Mouse (Mus musculus): ENCODE results near the gene Ccnt1.

Ccnt1 gene

DNA sequence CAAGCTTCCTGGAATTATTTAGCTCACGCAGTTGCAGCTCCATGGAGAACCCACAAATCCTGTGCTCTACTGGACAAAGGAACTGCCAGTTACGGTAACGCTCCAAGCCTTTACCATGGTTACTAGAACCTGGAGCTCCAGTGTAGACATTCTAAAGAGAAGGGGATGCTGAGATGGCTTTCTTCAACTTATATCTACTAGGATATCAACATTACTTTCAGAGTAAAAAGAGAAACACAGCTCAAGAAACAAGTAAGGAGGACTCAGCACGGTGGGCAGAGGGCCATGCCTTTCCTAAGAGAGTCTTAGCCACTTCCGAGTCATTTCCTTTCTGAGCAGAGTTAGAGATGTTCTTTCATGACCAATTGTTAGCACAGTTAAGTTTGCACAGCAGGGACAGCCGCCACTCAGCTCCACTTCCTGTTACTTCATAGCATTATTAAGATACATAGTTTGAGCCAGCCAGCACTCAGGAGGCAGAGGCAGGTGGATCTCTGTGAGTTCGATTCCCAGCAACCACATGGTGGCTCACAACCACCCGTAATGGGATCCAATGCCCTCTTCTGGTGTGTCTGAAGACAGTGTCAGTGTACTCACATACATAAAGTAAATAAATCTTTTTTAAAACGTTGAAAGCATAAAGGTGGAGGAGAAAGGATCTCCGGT lies at the start of gene Ccnt1, which contains the start of gene 4930415O20Rik:
TSS of gene Ccnt1 (minus strand) at position 51 of the 666 bp plus-strand sequence.
TSS of gene 4930415O20Rik (plus strand) at position 132 of the 666 bp plus-strand sequence.
- DNase-seq = no peak

- DNase-seq = peak; percentile 82
Observed at GRCm38 (mm10) chr15:98617176-98617537, 46.4 kb upstream of the Ccnt1 start.

GRCm38 (mm10) chr15:98616362-98617175 lies 45.8 kb upstream of the Ccnt1 start:
- no peak for DNase-seq

GRCm38 (mm10) chr15:98615751-98616150 lies 45.0 kb upstream of the Ccnt1 start:
- DNase-seq = no peak

DNA sequence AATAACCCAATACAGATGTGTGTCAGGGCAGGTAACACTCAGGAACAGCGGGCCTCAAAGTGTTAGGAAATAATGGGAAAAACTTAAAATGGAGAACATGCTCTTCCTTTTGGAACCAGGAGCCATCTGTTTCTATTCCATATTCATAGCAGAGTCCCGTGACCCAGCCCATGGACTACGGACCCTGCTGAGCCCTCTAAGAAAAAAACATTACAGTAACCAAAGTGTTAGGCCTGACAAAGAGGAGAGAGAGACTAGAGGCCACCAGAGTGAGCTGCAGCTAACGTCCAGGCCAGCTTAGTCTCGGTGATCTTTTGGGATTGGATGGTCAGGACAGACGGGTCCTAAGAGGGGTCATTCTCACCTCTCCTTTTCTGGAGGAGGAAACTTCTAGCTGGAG lies 44.2 kb upstream of the Ccnt1 start:
- DNase-seq = no peak

DNA sequence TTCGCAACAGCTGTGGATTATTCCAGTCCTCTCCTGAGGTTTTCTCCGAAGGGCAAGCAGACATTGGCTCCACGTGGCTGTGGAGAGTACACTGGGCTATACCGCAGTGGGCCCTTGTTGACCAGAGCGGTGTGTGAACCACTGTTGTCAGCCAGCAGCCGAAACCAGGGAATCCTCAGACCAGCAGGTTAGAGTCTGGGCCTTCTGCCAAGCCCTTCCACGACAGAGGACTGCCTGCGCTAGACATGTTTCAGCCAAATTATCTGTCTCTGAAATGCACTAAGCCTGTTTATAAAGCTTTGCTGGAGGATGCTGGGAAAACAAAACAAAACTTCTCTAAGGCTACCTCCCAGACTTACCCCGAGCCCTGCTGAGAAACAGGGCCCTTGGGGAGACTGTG lies 43.8 kb upstream of the Ccnt1 start:
- no peak for DNase-seq

DNA sequence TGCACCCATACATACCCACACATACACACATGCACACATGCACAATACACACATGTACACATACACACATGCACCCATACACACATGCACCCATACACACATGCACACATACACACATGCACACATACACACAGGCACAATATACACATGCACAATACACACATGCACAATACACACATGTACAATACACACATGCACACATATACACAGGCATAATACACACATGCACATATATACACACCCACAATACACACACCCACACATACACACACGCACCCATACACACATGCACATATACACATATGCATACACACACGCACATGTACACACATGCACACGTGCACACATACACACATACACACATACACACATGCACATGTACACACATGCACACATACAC lies 41.5 kb upstream of the Ccnt1 start:
- DNase-seq = no peak

GRCm38 (mm10) chr15:98610131-98610633 lies 39.5 kb upstream of the Ccnt1 start:
- no peak for DNase-seq

DNA sequence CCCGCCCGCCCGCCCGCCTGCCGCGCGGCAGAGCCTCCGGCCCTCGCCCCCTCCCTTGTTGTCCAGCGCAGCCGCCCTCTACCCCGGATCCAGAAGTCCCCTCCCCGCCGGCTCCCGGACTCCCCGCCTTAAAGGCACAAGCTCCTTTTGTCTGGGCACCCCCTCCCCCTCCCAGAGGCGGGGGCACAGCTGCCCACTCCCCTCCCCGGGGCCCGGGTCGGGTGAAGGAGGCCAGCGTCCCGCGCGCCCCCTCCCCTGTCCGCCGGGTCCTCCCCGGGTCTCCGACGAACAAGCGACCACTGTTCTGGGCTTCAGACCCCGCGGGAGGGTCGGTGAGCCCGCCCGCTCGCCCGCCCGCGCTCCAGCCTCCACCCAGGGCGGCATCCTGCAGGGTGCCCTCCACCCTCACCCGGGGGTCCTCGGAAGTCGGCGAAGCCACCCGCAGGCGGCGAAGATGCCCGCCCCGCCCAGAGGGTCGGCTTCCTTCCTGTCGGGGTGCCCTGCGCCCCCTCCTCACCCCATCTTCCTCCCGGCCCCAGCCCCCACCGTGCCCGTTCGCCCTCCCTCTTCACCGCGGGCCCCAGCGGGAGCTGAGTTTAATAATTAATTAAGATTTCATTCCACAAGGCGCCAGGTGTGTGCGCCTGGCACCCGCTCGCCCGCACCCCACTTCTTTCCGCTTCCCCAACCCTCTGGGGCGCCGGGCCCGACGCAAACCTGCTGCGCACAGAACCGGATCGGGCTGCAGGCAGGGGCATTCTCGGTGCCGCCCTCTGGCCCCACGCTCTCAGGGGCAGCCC lies 38.8 kb upstream of the Ccnt1 start, which contains the start of gene Adcy6:
TSS of gene Adcy6 (minus strand) at position 746 of the 800 bp plus-strand sequence.
- DNase-seq = peak; percentile 80

- DNase-seq = no peak
Observed at GRCm38 (mm10) chr15:98608784-98609250, 38.1 kb upstream of the Ccnt1 start.

DNA sequence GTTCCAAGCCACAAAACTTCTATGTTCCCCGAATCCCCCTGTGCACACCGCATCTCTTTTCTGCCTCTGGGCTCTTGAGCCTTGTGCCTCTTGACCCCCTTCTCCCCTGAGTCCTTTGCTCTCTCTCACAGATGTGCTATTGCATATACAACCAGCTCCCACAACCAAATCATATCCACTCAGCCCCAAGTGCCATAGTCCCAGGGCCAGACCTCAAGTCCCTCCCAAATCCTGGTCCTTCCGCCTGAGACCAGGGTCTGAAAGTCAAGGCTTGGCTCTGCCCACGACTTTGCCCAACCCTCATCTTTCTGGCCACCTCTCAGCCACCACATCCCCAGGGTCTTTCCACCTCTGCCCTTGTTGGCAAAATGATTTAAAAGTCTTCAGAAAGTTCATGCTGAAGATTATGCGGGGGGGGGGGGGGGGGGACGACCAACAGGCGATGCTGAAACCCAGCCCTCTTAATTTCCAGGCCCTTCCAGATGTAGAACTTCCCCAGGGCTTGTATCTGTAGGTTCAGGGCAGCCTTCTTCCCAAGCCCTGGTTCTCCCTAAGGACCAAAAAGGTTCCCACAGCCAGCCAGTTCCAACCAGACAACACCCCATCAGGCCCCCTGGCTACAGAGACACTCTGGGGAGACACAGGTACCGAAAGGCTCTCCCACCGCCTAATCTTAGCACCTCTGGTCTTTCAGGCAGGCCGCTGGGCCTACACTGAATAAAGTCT lies 37.5 kb upstream of the Ccnt1 start:
- no peak for DNase-seq

GRCm38 (mm10) chr15:98607557-98607956 lies 36.8 kb upstream of the Ccnt1 start:
- DNase-seq = no peak

- DNase-seq = no peak
Observed at GRCm38 (mm10) chr15:98606739-98607138, 36.0 kb upstream of the Ccnt1 start.

- no peak for DNase-seq
Observed at GRCm38 (mm10) chr15:98606051-98606536, 35.4 kb upstream of the Ccnt1 start.

- DNase-seq = no peak
Observed at GRCm38 (mm10) chr15:98604041-98604575, 33.4 kb upstream of the Ccnt1 start.

DNA sequence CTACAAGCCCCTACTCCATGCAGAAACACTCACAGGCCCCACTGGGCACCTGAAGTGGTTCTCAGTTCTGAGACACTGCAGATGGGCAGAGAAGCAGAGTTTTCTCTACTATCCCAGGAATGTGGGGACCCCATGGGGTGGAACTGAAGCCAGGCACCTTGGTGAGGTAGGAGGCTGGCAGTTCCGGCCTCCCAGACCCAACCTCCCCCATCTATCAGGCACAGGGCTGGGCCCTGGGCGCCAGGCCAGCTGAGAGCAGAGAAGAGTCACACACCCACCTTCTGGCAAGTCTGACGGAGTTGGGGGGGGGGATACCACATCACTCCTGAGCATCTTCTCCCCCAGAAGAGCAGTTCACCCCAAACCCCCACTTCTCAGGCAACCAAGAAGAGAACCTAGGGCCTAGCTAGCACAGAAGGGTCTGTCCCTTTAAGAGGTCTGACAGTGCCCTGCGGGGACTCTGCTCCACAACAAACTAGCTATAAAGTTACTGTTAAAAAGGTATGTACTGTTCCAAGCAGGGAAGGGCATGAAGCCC lies 32.3 kb upstream of the Ccnt1 start:
- no peak for DNase-seq

- DNase-seq = no peak
Observed at GRCm38 (mm10) chr15:98602191-98602881, 31.6 kb upstream of the Ccnt1 start.

GRCm38 (mm10) chr15:98601832-98602190 lies 31.1 kb upstream of the Ccnt1 start:
- DNase-seq = no peak

- DNase-seq = no peak
Observed at GRCm38 (mm10) chr15:98600036-98600709, 29.4 kb upstream of the Ccnt1 start.

- DNase-seq = no peak
Observed at GRCm38 (mm10) chr15:98596609-98597008, 25.9 kb upstream of the Ccnt1 start.

All from right cerebral cortex, postnatal 4 days (tissue).